Mouse (Mus musculus) bone marrow, adult 2 months (tissue): ENCODE measurements around the gene Ccdc32. TPM values are rescaled to one million over a fixed set of nuclear protein-coding genes. Genes with fewer than 3 reads are reported as not detected.
A peak's percentile ranks its signal among the peaks of the same experiment; 100 is the strongest.

Experiments
- H3K27ac ChIP-seq: fragments of 200-500 bp; 2 replicates; pipeline ENCODE4 v1.5.1; 2012; ENCODE audit warnings: low read depth, mild to moderate bottlenecking, control low read depth, inconsistent platforms, low read length; ENCODE audit not compliant: control insufficient read depth, poor library complexity, insufficient read depth
- H3K4me1 ChIP-seq: fragments of 200-500 bp; 2 replicates; pipeline ENCODE4 v1.6.1; 2011; ENCODE audit warnings: low read length; ENCODE audit not compliant: control insufficient read depth, insufficient read depth
- H3K4me3 ChIP-seq: fragments of 200-500 bp; replicated peaks from 2 replicates; pipeline ENCODE3; 2011; ENCODE audit warnings: mild to moderate bottlenecking, low read depth, low read length, control low read depth; ENCODE audit not compliant: control insufficient read depth
- CTCF ChIP-seq: fragments of 200-500 bp; IDR thresholded peaks from 2 replicates; pipeline ENCODE4 v1.5.1; 2011; ENCODE audit warnings: low read length, control low read depth; ENCODE audit not compliant: control insufficient read depth, insufficient read depth
- POLR2A ChIP-seq: fragments of 200-500 bp; IDR thresholded peaks from 2 replicates; pipeline ENCODE4 v1.6.1; 2011; ENCODE audit warnings: low read depth, mild to moderate bottlenecking, control low read depth, low read length, borderline replicate concordance; ENCODE audit not compliant: control insufficient read depth
- WGBS: fragments of 180-500 bp; shearing (Covaris S2); methylation state at CpG from one replicate; pipeline ENCODE4 v1.1.7; 2018; 5-methylcytosine and 5-hydroxymethylcytosine counted together
- polyA plus RNA-seq: library from polyadenylated mRNA; stranded (reverse); fragments of >200 nt; gene quantifications from 2 replicates; pipeline ENCODE4 v1.2.4, GENCODE M21; 2011; ENCODE audit warnings: low replicate concordance; ENCODE audit not compliant: missing spikeins, insufficient read depth, insufficient read length

Ccdc32 gene
- polyA plus RNA-seq, 1 experiment = 9.7 TPM

DNA sequence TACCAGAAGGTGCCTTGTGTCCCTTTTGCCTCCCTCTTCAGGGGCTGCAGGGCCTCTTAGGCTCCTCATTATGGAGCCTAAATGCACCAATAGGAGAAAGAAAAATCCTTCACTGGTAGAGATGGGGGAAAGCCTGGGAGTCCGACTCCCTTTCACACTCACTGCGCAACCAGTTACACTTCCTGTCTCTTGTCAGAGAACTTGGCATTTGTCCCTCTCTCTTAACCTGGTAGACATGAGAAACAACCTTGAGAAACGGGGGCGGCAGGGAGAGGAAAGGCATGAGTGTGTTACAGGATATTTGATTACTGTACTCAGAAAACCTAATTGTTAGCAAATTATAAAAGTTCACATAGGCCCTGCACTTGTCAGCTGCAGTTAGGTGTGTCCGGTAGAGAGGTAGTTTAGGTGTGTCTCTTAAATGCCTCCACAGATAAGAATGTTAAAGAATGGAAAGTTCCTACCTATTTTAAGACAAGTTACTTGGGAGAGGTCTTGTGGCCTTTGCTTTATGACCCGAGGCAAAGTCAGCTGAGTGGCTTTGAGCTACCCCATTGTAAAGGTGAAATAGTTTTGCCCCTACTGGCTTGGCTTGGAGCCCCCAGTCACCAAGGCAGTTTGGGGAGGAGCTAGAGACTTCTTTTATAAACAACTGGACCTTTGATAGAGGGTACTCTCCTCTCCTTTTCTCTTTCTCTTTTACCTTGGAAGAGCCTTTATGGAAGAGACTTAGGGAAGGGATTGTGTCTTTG, 30.9 kb downstream of the Ccdc32 start:
- WGBS = 16% methylated on average over 6 of the region's 6 CpGs
- Histone ChIP-seq H3K4me3 (no peak overlapping the region), H3K4me1 (no peaks in the 10 kb centered on the region), H3K27ac (no peak overlapping the region)
- no peak for TF ChIP-seq CTCF
- TF ChIP-seq POLR2A = no peak

- Histone ChIP-seq H3K4me1 (no peaks in the 10 kb centered on the region), H3K4me3 (no peak overlapping the region), H3K27ac (no peak overlapping the region)
- TF ChIP-seq POLR2A = no peak
- TF ChIP-seq CTCF = no peak
- 73% methylated on average over 1 of the region's 1 CpGs for WGBS
Measured at GRCm38 (mm10) chr2:118996798-118997105, 32.4 kb downstream of the Ccdc32 start.

- Histone ChIP-seq H3K4me3 (no peak overlapping the region), H3K27ac (no peak overlapping the region), H3K4me1 (no peaks in the 10 kb centered on the region)
- 59% methylated on average over 16 of the region's 16 CpGs for WGBS
- TF ChIP-seq CTCF (no peak), POLR2A (no peak)
Measured at GRCm38 (mm10) chr2:118995919-118996797, 33.0 kb downstream of the Ccdc32 start.

- TF ChIP-seq CTCF (no peak), POLR2A (no peak)
- Histone ChIP-seq H3K4me3 (no peak overlapping the region), H3K27ac (no peak overlapping the region), H3K4me1 (no peaks in the 10 kb centered on the region)
- WGBS = 66% methylated on average over 5 of the region's 5 CpGs
Measured at GRCm38 (mm10) chr2:118995490-118995889, 33.7 kb downstream of the Ccdc32 start.

DNA sequence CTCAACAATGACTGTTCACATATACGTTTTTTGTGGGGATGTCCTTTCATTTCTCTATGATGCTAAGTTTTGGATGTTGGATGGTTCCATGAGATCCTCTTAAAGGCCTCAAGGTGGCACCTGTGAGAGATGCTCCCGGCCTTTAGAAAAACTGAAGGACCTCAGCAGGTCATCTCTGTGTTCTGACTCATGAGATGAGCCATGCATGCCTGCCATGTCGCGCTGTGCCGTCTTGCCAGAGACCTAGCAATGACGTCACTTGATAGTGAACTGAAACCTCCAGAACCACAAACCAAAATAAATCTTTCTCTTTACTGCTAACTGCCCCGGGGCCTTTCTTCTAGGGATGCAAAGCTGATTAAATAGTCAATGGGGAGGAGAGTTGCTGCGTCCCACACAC, 45.4 kb downstream of the Ccdc32 start:
- TF ChIP-seq CTCF (no peak), POLR2A (no peak)
- H3K4me3 ChIP-seq = no peak overlapping the region
- H3K4me1 ChIP-seq = no peaks in the 10 kb centered on the region
- 69% methylated on average over 8 of the region's 8 CpGs for WGBS
- no peak overlapping the region for H3K27ac ChIP-seq

GRCm38 (mm10) chr2:118980841-118981240, 48.4 kb downstream of the Ccdc32 start:
- Histone ChIP-seq H3K4me3 (no peak overlapping the region), H3K27ac (no peak overlapping the region), H3K4me1 (no peaks in the 10 kb centered on the region; the same call in 1 of the 2 replicates)
- 79% methylated on average over 6 of the region's 6 CpGs for WGBS
- TF ChIP-seq POLR2A = no peak
- TF ChIP-seq CTCF = no peak

GRCm38 (mm10) chr2:118978064-118978463, 51.1 kb downstream of the Ccdc32 start:
- Histone ChIP-seq H3K4me1 (no peaks in the 10 kb centered on the region; the same call in 1 of the 2 replicates), H3K27ac (no peak overlapping the region), H3K4me3 (no peak overlapping the region)
- TF ChIP-seq CTCF = peak; percentile 6; the same call in 1 of the 2 replicates
- TF ChIP-seq POLR2A = no peak
- 37% methylated on average over 6 of the region's 6 CpGs for WGBS

DNA sequence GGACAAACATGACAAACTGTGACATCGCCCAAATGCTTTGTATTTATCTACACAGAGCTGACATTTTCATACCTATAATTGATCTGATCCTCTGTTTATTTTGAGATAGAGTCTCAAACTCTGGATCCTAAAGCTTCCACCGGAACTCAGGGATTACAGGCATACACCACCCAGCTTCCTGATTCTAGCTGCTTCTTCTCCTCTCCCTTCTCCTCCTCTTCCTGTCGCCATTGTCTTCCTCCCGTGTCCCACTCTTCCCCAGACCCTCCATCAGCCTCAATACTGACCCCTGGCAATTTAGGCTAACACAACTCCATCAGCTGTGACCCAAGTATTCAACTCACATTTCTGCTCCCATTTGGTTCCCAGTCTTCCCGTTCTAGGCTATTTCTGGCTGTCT, 52.3 kb downstream of the Ccdc32 start:
- 20% methylated on average over 5 of the region's 5 CpGs for WGBS
- no peak overlapping the region for H3K4me3 ChIP-seq
- TF ChIP-seq POLR2A (no peak), CTCF (no peak)
- H3K4me1 ChIP-seq = peaks cover 1% of the 10 kb centered on the region; the same call in 1 of the 2 replicates
- no peak overlapping the region for H3K27ac ChIP-seq
